Mouse (Mus musculus): ENCODE measurements around the gene Cyp4f39. TPM values are rescaled to one million over a fixed set of nuclear protein-coding genes. Genes with fewer than 3 reads are reported as not detected.
"Not testable (repeated sequence)": the region's sequence is repeated elsewhere in the genome, so short reads cannot be mapped to it uniquely, and the experiment has no call there.

The Cyp4f39 gene
- total RNA-seq, 2 experiments from 2014 or later, result 0.22 to 0.48 TPM

DNA sequence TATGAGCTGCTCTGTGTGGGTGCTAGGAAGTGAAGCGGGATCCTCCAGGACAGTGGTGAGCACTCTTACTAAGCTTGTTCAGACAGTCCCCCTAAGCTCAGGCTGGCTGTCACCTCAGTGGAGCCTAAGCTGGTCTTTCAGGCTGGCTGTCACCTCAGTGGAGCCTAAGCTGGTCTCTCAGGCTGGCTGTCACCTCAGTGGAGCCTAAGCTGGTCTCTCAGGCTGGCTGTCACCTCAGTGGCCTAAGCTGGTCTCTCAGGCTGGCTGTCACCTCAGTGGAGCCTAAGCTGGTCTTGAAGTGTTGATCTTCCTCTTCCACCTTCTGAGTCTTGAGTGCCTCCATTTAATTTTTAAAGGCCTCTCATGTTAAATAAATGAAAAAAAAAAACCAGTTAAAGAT is 73.8 kb downstream of the Cyp4f39 start:
- intact Hi-C loops (cut with DNase I), result loop anchor here (5.0 kb wide), 1 partner anchor 111 kb away; no protein-coding TSS in a partner anchor

GRCm38 (mm10) chr17:32527748-32528147 is 75.2 kb downstream of the Cyp4f39 start:
- DNase-seq, result no peak

More for the DNA sequence above, 73.8 kb downstream of the Cyp4f39 start:
- DNase-seq, result not testable (repeated sequence)

DNA sequence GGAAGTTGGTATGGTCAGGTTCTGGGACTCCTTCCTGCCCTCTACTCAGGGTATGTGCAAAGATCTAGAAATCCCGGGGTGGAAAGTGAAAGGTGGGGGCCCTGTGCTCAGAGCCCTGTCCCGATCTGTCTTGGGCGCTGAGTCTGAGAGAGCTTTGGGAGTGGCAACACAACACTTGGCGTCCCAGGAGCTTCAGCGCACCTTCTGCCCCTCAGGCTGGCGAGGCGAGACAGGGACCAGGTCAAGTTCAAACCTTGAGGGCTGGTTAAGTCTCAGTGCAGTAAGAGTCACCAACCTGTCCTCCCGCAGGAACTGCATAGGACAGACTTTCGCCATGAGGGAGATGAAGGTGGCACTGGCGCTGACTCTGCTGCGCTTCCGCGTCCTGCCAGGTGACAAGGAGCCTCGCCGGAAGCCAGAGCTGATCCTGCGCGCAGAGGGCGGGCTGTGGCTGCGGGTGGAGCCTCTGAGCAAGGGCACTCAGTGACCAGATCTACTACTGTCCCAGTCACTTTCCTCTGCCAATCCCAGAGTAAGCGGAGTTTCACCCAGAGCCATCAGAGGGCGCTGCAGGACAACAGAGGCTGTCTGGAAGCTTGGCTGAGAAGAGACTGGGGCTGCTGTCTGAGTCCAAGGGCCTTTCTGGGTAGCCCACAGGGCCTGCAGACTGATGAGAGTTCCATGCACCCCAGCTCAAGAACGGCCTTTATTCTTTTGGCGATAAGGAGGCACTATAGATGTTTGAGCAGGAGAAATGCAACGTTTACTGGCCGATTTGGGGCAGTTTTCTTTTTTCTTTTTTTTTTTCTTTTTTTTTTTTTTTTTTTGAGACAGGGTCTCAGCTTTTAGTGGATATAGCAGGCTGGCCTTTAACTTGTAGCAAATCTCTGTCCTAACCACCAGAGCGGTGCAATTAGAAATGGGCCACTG is 76.2 kb downstream of the Cyp4f39 start:
- DNase-seq, result peak; percentile 86 to 93
- intact Hi-C loops (cut with DNase I), result loop anchor here (2.0 to 5.0 kb wide), 2 partner anchors 109 to 152 kb away; no protein-coding TSS in a partner anchor

More at GRCm38 (mm10) chr17:32527748-32528147, 75.2 kb downstream of the Cyp4f39 start:
- intact Hi-C loops (cut with DNase I), result loop anchor here (2.0 to 5.0 kb wide), 2 partner anchors 110 to 153 kb away; no protein-coding TSS in a partner anchor

DNA sequence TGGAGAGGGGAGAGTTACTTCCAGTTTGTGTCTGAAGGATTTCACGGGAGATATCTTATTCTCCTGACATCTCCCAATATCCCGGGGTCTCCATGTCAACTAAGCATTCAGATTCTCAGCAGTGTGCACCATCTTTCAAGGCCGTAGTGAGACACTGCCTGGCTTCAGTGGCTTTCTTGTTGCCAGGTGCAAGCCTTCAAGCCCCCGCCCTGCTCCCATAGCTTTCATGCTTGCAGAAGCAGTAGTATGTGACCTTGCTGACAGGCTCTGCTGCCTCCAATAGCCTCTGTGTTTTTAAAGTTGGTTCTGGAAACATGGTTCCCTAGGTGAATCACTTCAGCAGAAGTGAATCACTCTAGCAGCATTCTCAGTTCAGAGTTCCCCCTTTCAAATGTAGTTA is 79.8 kb downstream of the Cyp4f39 start:
- intact Hi-C loops (cut with DNase I); DNase-seq: not testable (repeated sequence)

DNA sequence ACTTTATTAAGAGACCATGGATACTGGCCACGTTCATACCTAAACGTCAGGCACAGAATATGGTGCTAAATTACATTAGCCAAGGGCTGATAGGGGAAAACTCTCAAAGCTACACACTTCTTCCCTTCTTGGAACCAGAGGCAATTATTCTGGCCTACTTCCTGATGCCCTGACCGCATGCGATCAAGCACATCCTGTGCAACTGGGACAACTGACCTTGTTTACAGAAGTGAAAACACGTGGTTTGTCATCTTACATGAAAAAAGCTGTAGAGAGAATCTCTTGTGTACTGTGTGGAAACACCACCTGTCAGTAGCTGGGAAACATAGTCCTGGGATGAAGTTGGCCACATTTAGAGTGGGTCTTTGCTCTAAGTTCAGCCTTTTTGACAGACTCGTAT is 81.5 kb downstream of the Cyp4f39 start:
- intact Hi-C loops (cut with DNase I), result no loop called here

DNA sequence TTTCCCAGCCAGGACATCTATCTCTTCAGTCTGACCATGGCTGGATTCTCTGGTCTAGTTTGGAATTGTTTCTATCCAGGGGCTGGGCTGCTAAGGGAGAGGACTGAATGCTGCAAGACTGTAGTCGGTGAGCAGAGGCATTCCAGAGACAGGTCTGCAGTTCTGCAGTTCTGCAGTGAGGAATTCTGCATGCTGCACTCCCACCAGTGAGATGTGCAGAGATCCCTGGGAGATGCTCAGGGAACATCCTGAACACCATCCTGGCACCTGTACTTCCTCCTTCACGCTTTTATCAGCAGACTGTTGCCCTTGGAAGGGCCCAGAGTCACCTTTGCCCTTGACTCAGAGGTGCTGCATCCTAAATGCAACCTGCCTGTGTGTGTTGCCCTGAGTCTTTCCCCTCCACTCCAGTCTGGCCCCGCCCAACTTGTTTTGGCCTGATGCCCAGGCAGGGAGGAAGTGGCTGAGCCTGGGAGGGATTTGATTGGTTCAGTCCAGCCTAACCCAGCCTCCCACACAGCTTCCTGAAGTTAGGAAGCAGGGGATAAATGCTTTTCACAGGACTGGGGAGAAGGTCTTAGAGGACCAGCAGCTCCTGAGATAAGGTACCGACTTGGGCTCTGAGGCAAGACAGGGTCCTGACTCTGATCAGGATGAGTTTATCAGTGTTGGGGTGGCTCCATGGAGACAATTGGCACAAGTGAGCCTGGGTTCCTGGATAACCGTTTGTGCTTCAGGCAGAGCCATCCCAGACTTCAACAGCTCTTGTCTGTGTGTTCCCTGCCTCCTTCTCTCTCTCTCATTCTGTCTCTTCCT is 83.7 kb downstream of the Cyp4f39 start, which contains the start of gene Cyp4f16:
Cyp4f16 (plus strand) TSS at position 508 of the 816 bp plus-strand sequence.
- DNase-seq, result peak; percentile 91 to 97
- intact Hi-C loops (cut with DNase I), result not testable (repeated sequence)

More for the DNA sequence above, 81.5 kb downstream of the Cyp4f39 start:
- DNase-seq, result no peak

GRCm38 (mm10) chr17:32536867-32537250 is 84.3 kb downstream of the Cyp4f39 start:
- peak in 1 of 2 experiments; percentile 38 for DNase-seq
- intact Hi-C loops (cut with DNase I), result no loop called here

Other genes starting within 250 kb of the Cyp4f39 start
- 10 to 100 TPM; 64.0 to 67.4 TPM for gene Brd4, start 168.0 kb upstream of the Cyp4f39 start, total RNA-seq (2021)
- gene Akap8, start 131.5 kb upstream of the Cyp4f39 start, total RNA-seq (2021), result 10 to 100 TPM; 50.0 to 62.5 TPM
- 10 to 100 TPM; 49.2 to 57.1 TPM for gene Akap8l, start 102.1 kb upstream of the Cyp4f39 start, total RNA-seq (2021)
- 10 to 100 TPM; 22.4 to 23.4 TPM for gene Wiz, start 63.3 kb upstream of the Cyp4f39 start, total RNA-seq (2021)
- 1 to 10 TPM; 1.3 to 4.7 TPM for gene Rasal3, start 49.1 kb upstream of the Cyp4f39 start, total RNA-seq (2021)
- under 1 TPM; 0.24 to 0.93 TPM for gene Pglyrp2, start 28.6 kb upstream of the Cyp4f39 start, total RNA-seq (2021)
- 1 to 10 TPM; 5.2 to 6.7 TPM for gene Cyp4f17, start 53.3 kb downstream of the Cyp4f39 start, total RNA-seq (2021)
- 10 to 100 TPM in 1 of 2 experiments, 1 to 10 TPM in 1; 6.5 to 10.7 TPM for gene Cyp4f16, start 83.8 kb downstream of the Cyp4f39 start, total RNA-seq (2021)
- not detected for gene Cyp4f37, start 168.6 kb downstream of the Cyp4f39 start, total RNA-seq (2021)
- gene Cyp4f40, start 206.2 kb downstream of the Cyp4f39 start, total RNA-seq (2021), result not detected
- not detected for gene Cyp4f15, start 232.9 kb downstream of the Cyp4f39 start, total RNA-seq (2021)